Mouse (Mus musculus) erythroblast, embryonic 14.5 days (primary cell): ENCODE data around the gene Npm1. TPM values are rescaled to one million over a fixed set of nuclear protein-coding genes. Genes with fewer than 3 reads are reported as not detected.
A peak's percentile ranks its signal among the peaks of the same experiment; 100 is the strongest.

ENCODE experiments used
- H3K27me3 ChIP-seq: 2 replicates; pipeline ENCODE4 v1.6.1; 2012; ENCODE audit warnings: inconsistent platforms; ENCODE audit not compliant: control insufficient read depth
- H3K36me3 ChIP-seq: 2 replicates; pipeline ENCODE4 v1.6.1; 2012; ENCODE audit warnings: mild to moderate bottlenecking, inconsistent platforms; ENCODE audit not compliant: control insufficient read depth
- H3K4me1 ChIP-seq: 2 replicates; pipeline ENCODE4 v1.6.1; 2012; ENCODE audit warnings: inconsistent platforms; ENCODE audit not compliant: control insufficient read depth
- H3K4me3 ChIP-seq: replicated peaks from 2 replicates; pipeline ENCODE3; 2012; ENCODE audit warnings: moderate library complexity, mild to moderate bottlenecking, inconsistent platforms
- H3K9me3 ChIP-seq: 2 replicates; pipeline ENCODE4 v1.6.1; 2012; ENCODE audit warnings: low read length, inconsistent platforms, mixed read lengths; ENCODE audit not compliant: control insufficient read depth
- GATA1 ChIP-seq: IDR thresholded peaks from 2 replicates; pipeline ENCODE4 v1.6.1; 2012; ENCODE audit warnings: low read length, inconsistent platforms, mixed read lengths
- TAL1 ChIP-seq: IDR thresholded peaks from 3 replicates; pipeline ENCODE4 v1.6.1; 2012; ENCODE audit warnings: low read length, inconsistent platforms, mixed read lengths
- polyA plus RNA-seq: library from polyadenylated mRNA; stranded (reverse); fragments of >175 nt; gene quantifications from 2 replicates; pipeline ENCODE4 v1.2.3, GENCODE M21; 2012

Npm1 gene
- polyA plus RNA-seq, 1 experiment = 5.8 TPM

- TF ChIP-seq GATA1 (no peak), TAL1 (no peak)
- no peaks in the 10 kb centered on the region for H3K9me3 ChIP-seq
- H3K4me3 ChIP-seq = peak overlapping the region; percentile 95
- H3K4me1 ChIP-seq = peaks cover 26% of the 10 kb centered on the region
- H3K36me3 ChIP-seq = peaks cover 42% of the 10 kb centered on the region
- H3K27me3 ChIP-seq = peaks cover 4% of the 10 kb centered on the region
Measured at GRCm38 (mm10) chr11:33162211-33162997, 602 bp downstream of the Npm1 start.

DNA sequence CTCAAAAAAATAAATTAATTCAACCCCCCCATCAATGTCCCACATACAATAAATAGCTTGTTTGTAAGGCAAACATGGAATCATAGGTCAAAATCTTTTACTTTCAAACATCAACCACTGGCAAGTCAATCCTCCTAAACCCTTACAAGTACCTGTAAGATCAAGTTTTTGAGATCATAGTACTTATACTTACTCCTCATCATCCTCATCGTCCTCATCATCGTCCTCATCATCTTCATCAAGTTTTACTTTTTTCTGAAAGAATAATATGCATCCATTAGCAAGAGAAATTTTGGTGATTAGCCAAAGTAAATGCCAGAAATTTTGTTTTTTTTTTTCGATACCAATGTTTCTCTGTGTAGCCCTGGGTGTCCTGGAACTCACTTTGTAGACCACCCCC is 3.3 kb downstream of the Npm1 start:
- Histone ChIP-seq H3K4me3 (no peak overlapping the region), H3K36me3 (peaks cover 69% of the 10 kb centered on the region), H3K27me3 (no peaks in the 10 kb centered on the region), H3K9me3 (no peaks in the 10 kb centered on the region), H3K4me1 (peaks cover 26% of the 10 kb centered on the region)
- TF ChIP-seq GATA1 = no peak
- TF ChIP-seq TAL1 = no peak

DNA sequence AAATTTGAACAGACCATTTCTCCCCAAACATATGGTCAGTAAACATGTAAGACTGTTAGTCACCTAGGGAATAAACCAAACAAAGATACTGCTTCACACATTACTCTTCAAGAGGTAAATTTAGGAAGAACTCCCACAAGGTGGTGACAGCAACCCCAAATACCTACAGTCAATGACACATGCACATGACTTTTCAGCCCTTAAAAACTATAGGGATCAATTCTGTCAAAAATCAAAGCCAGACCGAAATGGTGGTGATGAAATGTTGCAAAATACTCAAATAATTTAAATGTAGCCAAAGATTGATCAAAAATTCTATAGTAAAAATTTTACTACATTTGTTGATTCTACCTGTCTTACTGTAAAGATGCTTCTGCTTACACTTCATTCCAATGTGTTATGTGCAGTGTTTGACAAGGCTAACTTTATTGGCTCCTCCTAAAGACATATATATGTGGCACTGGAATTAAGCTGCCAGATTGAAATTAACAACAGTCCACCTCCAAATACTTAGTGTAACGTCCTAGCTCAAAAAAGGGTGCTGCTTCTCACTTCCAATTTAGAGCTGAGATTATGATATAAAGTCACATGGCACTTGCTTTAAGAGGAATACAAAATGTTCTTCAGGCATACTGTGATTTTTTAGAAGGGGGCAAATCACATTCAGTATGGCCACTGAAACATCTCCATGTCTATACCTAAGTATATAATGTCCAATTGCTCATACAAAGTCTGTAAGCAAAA is 5.4 kb downstream of the Npm1 start:
- Histone ChIP-seq H3K9me3 (no peaks in the 10 kb centered on the region), H3K4me3 (no peak overlapping the region), H3K27me3 (no peaks in the 10 kb centered on the region), H3K4me1 (peaks cover 16% of the 10 kb centered on the region), H3K36me3 (peaks cover 90% of the 10 kb centered on the region)
- TF ChIP-seq TAL1 (no peak), GATA1 (no peak)

DNA sequence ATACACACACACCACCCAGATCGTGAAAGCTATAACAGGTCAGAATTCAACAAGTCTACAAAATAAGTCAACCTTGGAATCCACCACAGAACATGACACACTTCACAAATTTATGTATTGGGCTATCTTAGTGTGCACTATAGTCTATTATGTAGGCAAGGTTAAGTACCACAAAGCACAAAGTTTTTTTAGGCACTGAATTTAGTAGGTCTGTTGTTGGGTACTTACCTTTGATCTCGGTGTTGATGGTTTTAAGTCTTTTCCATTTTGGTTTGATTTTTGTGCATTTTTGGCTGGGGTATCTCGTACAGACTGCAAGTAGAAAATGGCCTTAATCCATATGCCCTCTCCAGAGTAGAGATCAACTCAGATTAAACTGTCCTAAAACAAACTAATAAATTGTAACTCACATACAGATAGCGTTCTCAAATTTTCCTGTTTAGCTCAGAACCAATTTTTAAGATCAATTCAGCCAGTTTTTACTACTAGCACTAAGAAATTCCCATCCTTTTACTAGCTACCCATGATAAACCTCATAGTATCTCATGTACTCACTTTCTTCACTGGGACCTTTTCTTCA is 6.5 kb downstream of the Npm1 start:
- no peak overlapping the region for H3K4me3 ChIP-seq
- peaks cover 99% of the 10 kb centered on the region for H3K36me3 ChIP-seq
- H3K9me3 ChIP-seq = no peaks in the 10 kb centered on the region
- no peaks in the 10 kb centered on the region for H3K27me3 ChIP-seq
- TF ChIP-seq GATA1 = no peak
- TF ChIP-seq TAL1 = no peak
- peaks cover 7% of the 10 kb centered on the region for H3K4me1 ChIP-seq

DNA sequence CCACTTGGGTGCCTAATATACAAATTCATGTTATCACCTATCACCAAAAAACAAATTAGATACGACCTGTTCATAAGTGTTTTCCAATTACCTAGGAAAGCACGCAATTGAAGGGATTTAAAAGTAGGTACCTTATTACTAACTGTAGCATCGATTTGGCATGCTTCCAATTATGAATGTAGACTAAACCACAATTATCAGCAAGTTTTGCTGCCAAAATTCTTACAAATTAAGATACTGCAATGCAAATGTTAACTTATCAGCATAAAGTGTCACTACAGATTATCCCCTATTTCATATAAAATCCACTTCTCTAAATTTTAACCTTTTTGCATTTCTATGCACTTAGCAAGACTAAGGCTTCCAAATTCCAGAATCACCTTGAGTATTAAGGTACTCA is 8.5 kb downstream of the Npm1 start:
- TF ChIP-seq TAL1 (no peak), GATA1 (no peak)
- H3K36me3 ChIP-seq = peaks cover 100% of the 10 kb centered on the region
- H3K27me3 ChIP-seq = peaks cover 1% of the 10 kb centered on the region; the same call in 1 of the 2 replicates

GRCm38 (mm10) chr11:33152997-33153396 is 10.0 kb downstream of the Npm1 start:
- Histone ChIP-seq H3K4me1 (peaks cover 3% of the 10 kb centered on the region), H3K4me3 (no peak overlapping the region), H3K27me3 (peaks cover 16% of the 10 kb centered on the region), H3K9me3 (no peaks in the 10 kb centered on the region; the same call in 1 of the 2 replicates), H3K36me3 (peaks cover 90% of the 10 kb centered on the region)
- TF ChIP-seq TAL1 (no peak), GATA1 (no peak)

More for the DNA sequence above, 8.5 kb downstream of the Npm1 start:
- Histone ChIP-seq H3K4me1 (no peaks in the 10 kb centered on the region), H3K9me3 (no peaks in the 10 kb centered on the region), H3K4me3 (no peak overlapping the region)

DNA sequence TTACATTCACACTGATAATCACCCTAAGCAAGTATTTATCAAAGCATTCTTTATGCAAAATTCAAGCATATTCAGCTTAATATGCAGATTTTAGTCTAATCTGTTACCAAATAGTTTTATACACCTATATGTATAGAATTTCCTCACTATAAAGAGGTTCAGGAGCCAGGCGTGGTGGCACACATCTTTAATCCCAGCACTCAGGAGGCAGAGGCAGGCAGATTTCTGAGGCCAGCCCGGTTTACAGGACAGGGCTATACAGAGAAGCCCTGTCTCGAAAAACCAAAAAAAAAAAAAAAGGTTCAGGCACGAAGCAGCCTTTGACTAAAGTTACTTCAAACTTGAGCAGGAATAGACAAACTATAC is 11.2 kb downstream of the Npm1 start:
- Histone ChIP-seq H3K4me3 (no peak overlapping the region), H3K9me3 (peaks cover 4% of the 10 kb centered on the region; the same call in 1 of the 2 replicates), H3K4me1 (peaks cover 9% of the 10 kb centered on the region), H3K27me3 (peaks cover 28% of the 10 kb centered on the region), H3K36me3 (peaks cover 78% of the 10 kb centered on the region)
- no peak for TF ChIP-seq TAL1
- TF ChIP-seq GATA1 = no peak

DNA sequence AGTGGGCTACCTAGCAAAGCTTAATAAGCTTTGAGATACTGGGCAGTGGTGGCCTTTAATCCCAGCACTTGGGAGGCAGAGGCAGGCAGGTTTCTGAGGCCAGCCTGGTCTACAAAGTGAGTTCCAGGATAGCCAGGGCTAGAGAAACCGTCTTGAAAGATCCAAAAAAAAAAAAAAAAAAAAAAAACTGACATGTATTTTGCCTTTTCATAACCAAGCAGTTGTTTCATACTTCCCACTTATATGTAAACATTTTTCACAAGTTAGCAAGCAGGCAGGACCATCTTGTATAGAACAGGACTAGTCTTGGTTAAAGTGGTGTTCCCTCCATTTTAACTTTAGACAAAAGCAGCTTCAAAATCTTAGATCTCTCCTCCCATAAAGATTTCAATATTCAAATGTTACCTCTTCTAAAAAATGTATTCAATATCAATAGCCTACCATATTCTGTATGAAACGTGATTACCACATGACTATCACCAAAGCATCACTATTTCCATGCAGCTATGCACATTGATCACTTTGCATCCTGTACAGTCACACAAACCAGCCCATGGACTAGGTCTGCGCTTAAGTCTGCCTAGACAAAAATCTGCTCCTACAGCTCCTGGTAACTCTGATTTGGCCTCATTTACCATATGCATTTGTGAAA is 11.8 kb downstream of the Npm1 start:
- Histone ChIP-seq H3K27me3 (peaks cover 33% of the 10 kb centered on the region), H3K36me3 (peaks cover 73% of the 10 kb centered on the region), H3K4me1 (peaks cover 9% of the 10 kb centered on the region), H3K9me3 (peaks cover 7% of the 10 kb centered on the region; the same call in 1 of the 2 replicates), H3K4me3 (no peak overlapping the region)
- TF ChIP-seq TAL1 (no peak), GATA1 (no peak)
